9 mouse cellular contexts compared by ENCODE assay signal in genomic region chr4:110290056-110290455, GRCm38 (mm10).
A peak's percentile ranks its signal among the peaks of the same experiment; 100 is the strongest.
DNase-seq lines count a peak whose midpoint lies in the region; ATAC-seq lines count a peak whose summit lies in the region.
"Had no signal": no experiment of that assay in that cellular context is flagged by ENCODE, and none has a peak within 500 bp of the region (broad histone marks: within the 10 kb centered on the region; RNA-seq: fewer than 3 reads in every experiment).

No protein-coding gene starts in this region.

- H3K27me3 ChIP-seq in forebrain, embryonic 14.5 days (replicated peaks; ENCODE audit: control insufficient read depth, insufficient read depth, low read length) = no peaks in the 10 kb centered on the region
- H3K27me3 ChIP-seq in midbrain, embryonic 13.5 days = peaks cover 6% of the 10 kb centered on the region; the same call in 1 of the 2 replicates
- no peaks in the 10 kb centered on the region for H3K27me3 ChIP-seq in intestine, embryonic 15.5 days (replicated peaks)

- WGBS in forebrain, embryonic 14.5 days = 4% methylated on average over 12 of the region's 12 CpGs
- 6% methylated on average over 12 of the region's 12 CpGs for WGBS in midbrain, embryonic 13.5 days
- 69% methylated on average over 12 of the region's 12 CpGs for WGBS in intestine, embryonic 15.5 days

- ATAC-seq in forebrain, embryonic 14.5 days = peak; percentile 59
- peak; percentile 59; the same call in 1 of the 2 replicates for ATAC-seq in midbrain, embryonic 13.5 days
- ATAC-seq in intestine, embryonic 15.5 days = no peak

- peak overlapping the region; percentile 30 for H3K4me3 ChIP-seq in forebrain, embryonic 14.5 days (ENCODE audit: low read depth, low read length)
- peak overlapping the region; percentile 39 for H3K4me3 ChIP-seq in midbrain, embryonic 13.5 days (replicated peaks)
- H3K4me3 ChIP-seq in intestine, embryonic 15.5 days (replicated peaks) = no peak overlapping the region
- H3K4me3 ChIP-seq: myocyte had no signal

- H3K9me3 ChIP-seq in forebrain, embryonic 14.5 days (replicated peaks; ENCODE audit: control insufficient read depth, low read length) = no peaks in the 10 kb centered on the region
- no peaks in the 10 kb centered on the region for H3K9me3 ChIP-seq in midbrain, embryonic 13.5 days
- H3K9me3 ChIP-seq in intestine, embryonic 15.5 days = no peaks in the 10 kb centered on the region

- H3K4me1 ChIP-seq in forebrain, embryonic 14.5 days (ENCODE audit: control insufficient read depth, insufficient read depth, low read length) = peaks cover 14% of the 10 kb centered on the region; the same call in 1 of the 2 replicates
- H3K4me1 ChIP-seq in midbrain, embryonic 13.5 days (replicated peaks) = peaks cover 33% of the 10 kb centered on the region
- H3K4me1 ChIP-seq in intestine, embryonic 15.5 days (replicated peaks) = no peaks in the 10 kb centered on the region

- peak overlapping the region; percentile 58 for H3K9ac ChIP-seq in forebrain, embryonic 14.5 days (ENCODE audit: low read length)
- peak overlapping the region; percentile 61 for H3K9ac ChIP-seq in midbrain, embryonic 13.5 days (replicated peaks)
- no peak overlapping the region for H3K9ac ChIP-seq in intestine, embryonic 15.5 days

- DNase-seq in MN1 (ENCODE audit: low spot score) = peak; percentile 22
- DNase-seq in cerebellum, adult 8-10 months = peak; percentile 64
- DNase-seq in forebrain, embryonic 14.5 days (ENCODE audit: low spot score) = peak; percentile 86
- DNase-seq in adrenal gland, postnatal 25 days = no peak
- no peak for DNase-seq in lung, postnatal 4 days
- DNase-seq in ovary, postnatal 14 days (ENCODE audit: low spot score) = no peak

- peak overlapping the region; percentile 54 for H3K4me2 ChIP-seq in forebrain, embryonic 14.5 days (ENCODE audit: low read length)
- H3K4me2 ChIP-seq in midbrain, embryonic 13.5 days (replicated peaks) = peak overlapping the region; percentile 57
- no peak overlapping the region for H3K4me2 ChIP-seq in intestine, embryonic 15.5 days (replicated peaks)

- peak overlapping the region; percentile 70 for H3K27ac ChIP-seq in forebrain, embryonic 14.5 days (ENCODE audit: low read depth, low read length)
- peak overlapping the region; percentile 87 for H3K27ac ChIP-seq in midbrain, embryonic 13.5 days
- H3K27ac ChIP-seq in intestine, embryonic 15.5 days = no peak overlapping the region

- no peaks in the 10 kb centered on the region for H3K36me3 ChIP-seq in forebrain, embryonic 14.5 days (ENCODE audit: control insufficient read depth, insufficient read depth, low read length)
- no peaks in the 10 kb centered on the region for H3K36me3 ChIP-seq in midbrain, embryonic 13.5 days
- no peaks in the 10 kb centered on the region for H3K36me3 ChIP-seq in intestine, embryonic 15.5 days

Comparison
In these comparisons a context has a peak if more than half of its experiments do, and no peak if none do; other contexts are left out.
1. DNase-seq: peak in MN1 (single experiment), cerebellum, adult 8-10 months (single experiment) and forebrain, embryonic 14.5 days (single experiment); none in adrenal gland, postnatal 25 days (single experiment), lung, postnatal 4 days (0 of 2) and ovary, postnatal 14 days (single experiment).